Mouse (Mus musculus) heart, adult 2 months (tissue): ENCODE measurements around the gene Trim13. TPM values are rescaled to one million over a fixed set of nuclear protein-coding genes. Genes with fewer than 3 reads are reported as not detected.
"Not testable (repeated sequence)": the region's sequence is repeated elsewhere in the genome, so short reads cannot be mapped to it uniquely, and the experiment has no call there.

Experiments
- DNase-seq, 2 experiments: peaks; one replicate each; pipeline ENCODE4 v3.0.0; 2021
- H3K27ac ChIP-seq: fragments of 200-600 bp; 2 replicates; pipeline ENCODE4 v1.8.1; 2022
- H3K27me3 ChIP-seq: fragments of 200-500 bp; 2 replicates; pipeline ENCODE4 v1.6.1; 2012; ENCODE audit warnings: mild to moderate bottlenecking, low read length, inconsistent platforms, mixed read lengths; ENCODE audit not compliant: control insufficient read depth, insufficient read depth
- H3K36me3 ChIP-seq: fragments of 200-500 bp; 2 replicates; pipeline ENCODE4 v1.6.1; 2012; ENCODE audit warnings: low read length, inconsistent platforms; ENCODE audit not compliant: control insufficient read depth, insufficient read depth
- H3K4me1 ChIP-seq: fragments of 200-500 bp; 2 replicates; pipeline ENCODE4 v1.6.1; 2011; ENCODE audit warnings: low read length; ENCODE audit not compliant: control insufficient read depth, insufficient read depth
- H3K4me3 ChIP-seq: fragments of 200-600 bp; 2 replicates; pipeline ENCODE4 v1.8.1; 2022
- H3K79me2 ChIP-seq: fragments of 200-500 bp; replicated peaks from 2 replicates; pipeline ENCODE4 v1.6.1; 2012; ENCODE audit warnings: mild to moderate bottlenecking, inconsistent platforms, low read length, moderate library complexity, mixed read lengths; ENCODE audit not compliant: control insufficient read depth, insufficient read depth
- H3K9ac ChIP-seq: fragments of 200-500 bp; 2 replicates; pipeline ENCODE4 v1.6.1; 2012; ENCODE audit warnings: low read depth, mild to moderate bottlenecking, control low read depth, inconsistent platforms, low read length, mixed read lengths
- CTCF ChIP-seq: fragments of 200-600 bp; IDR thresholded peaks from 2 replicates; pipeline ENCODE4 v1.8.1; 2022; ENCODE audit warnings: antibody characterized with exemption, mild to moderate bottlenecking, moderate library complexity
- EP300 ChIP-seq: fragments of 200-500 bp; IDR thresholded peaks from 2 replicates; pipeline ENCODE4 v1.6.1; 2011; ENCODE audit warnings: low read depth, low read length, control low read depth; ENCODE audit not compliant: insufficient read depth
- POLR2A ChIP-seq: fragments of 200-500 bp; IDR thresholded peaks from 2 replicates; pipeline ENCODE4 v1.6.1; 2011; ENCODE audit warnings: mild to moderate bottlenecking, low read depth, low read length, control low read depth; ENCODE audit not compliant: insufficient read depth
- WGBS: fragments of 180-500 bp; shearing (Covaris S2); methylation state at CpG from one replicate; pipeline ENCODE4 v1.1.7; 2018; 5-methylcytosine and 5-hydroxymethylcytosine counted together
- intact Hi-C: fragments of 180-260 bp; cut with DNase I; formaldehyde crosslinking; loops from one replicate; pipeline ENCODE4 v1.15.1; 2025
- polyA plus RNA-seq: library from polyadenylated mRNA; depleted of rRNA; stranded (reverse); fragments of >200 nt; gene quantifications from 2 replicates; pipeline ENCODE4 v1.2.3, GENCODE M21; 2012
- total RNA-seq, 2 experiments: library from RNA; stranded (reverse); gene quantifications; 2 replicates each; pipeline ENCODE4 v1.2.3; 2021

Gene Trim13
- total and polyA plus RNA-seq, 3 experiments = 4.8 to 7.5 (median 6.6) TPM

- H3K36me3 ChIP-seq = peaks cover 10% of the 10 kb centered on the region
Measured at GRCm38 (mm10) chr14:61603069-61603755, 5.2 kb downstream of the Trim13 start.

DNA sequence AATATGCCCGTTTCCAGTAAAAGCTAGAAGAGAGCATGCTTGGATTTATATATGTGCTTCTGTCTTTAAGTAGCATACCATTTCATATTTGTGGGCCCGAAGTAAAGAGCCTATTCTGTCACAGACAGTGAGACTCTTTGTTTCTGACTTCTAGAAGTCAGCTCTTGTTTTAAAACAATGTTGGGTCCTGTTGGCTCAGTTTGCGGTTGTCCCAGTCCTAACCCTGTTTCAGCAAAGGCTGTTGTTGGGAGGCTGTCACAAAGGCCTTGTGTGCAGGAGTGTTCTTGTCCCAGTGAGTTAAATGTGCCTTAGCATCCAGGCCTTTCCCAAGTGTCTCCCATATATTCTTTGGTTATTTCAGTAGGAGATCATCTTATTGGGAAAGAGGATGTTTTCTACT, 6.0 kb downstream of the Trim13 start:
- no peaks in the 10 kb centered on the region for H3K79me2 ChIP-seq
- H3K4me1 ChIP-seq = peaks cover 4% of the 10 kb centered on the region
- no peaks in the 10 kb centered on the region for H3K27me3 ChIP-seq
- intact Hi-C loops = loop anchor here (5.0 kb wide), 1 partner anchor 78 kb away; no protein-coding TSS in a partner anchor
- no peak for DNase-seq
- no peak overlapping the region for H3K4me3 ChIP-seq
- no peak overlapping the region for H3K27ac ChIP-seq
- WGBS = 93% methylated on average over 3 of the region's 3 CpGs
- H3K36me3 ChIP-seq = peaks cover 10% of the 10 kb centered on the region
- H3K9ac ChIP-seq = no peak overlapping the region
- TF ChIP-seq POLR2A (no peak), EP300 (no peak), CTCF (no peak)

More at GRCm38 (mm10) chr14:61603069-61603755, 5.2 kb downstream of the Trim13 start:
- Histone ChIP-seq H3K27me3 (no peaks in the 10 kb centered on the region), H3K9ac (no peak overlapping the region), H3K4me3 (no peak overlapping the region), H3K79me2 (no peaks in the 10 kb centered on the region), H3K27ac (no peak overlapping the region), H3K4me1 (peaks cover 4% of the 10 kb centered on the region)
- TF ChIP-seq POLR2A (no peak), CTCF (no peak)
- 79% methylated on average over 8 of the region's 8 CpGs for WGBS
- DNase-seq = no peak
- intact Hi-C loops = loop anchor here (5.0 kb wide), 1 partner anchor 79 kb away; no protein-coding TSS in a partner anchor

DNA sequence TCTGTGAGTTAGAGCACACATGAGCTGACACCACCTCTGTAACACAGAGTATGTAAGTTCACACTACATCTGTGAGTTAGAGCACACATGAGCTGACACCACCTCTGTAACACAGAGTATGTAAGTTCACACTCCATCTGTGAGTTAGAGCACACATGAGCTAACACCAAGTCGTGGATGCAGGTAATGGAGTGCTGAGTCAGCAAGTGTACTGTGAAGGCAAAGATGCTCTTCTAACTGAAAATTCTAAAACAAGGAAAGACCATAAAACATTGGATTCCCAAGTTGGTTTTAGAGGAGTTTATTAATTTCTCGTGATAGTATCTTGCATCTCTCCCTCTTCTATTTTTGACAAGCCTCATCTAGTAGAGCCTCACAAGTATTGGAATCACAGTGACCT, 8.0 kb downstream of the Trim13 start:
- H3K9ac ChIP-seq, DNase-seq, H3K79me2 ChIP-seq, H3K4me1 ChIP-seq, H3K27me3 ChIP-seq, H3K4me3 ChIP-seq, intact Hi-C loops, H3K27ac ChIP-seq, H3K36me3 ChIP-seq: not testable (repeated sequence)
- 84% methylated on average over 2 of the region's 2 CpGs for WGBS

GRCm38 (mm10) chr14:61607157-61607556, 9.1 kb downstream of the Trim13 start, which contains the start of gene Kcnrg:
TSS of gene Kcnrg (plus strand) at chr14:61607457.
- WGBS = 87% methylated on average over 3 of the region's 3 CpGs
- no peaks in the 10 kb centered on the region for H3K4me1 ChIP-seq
- no peaks in the 10 kb centered on the region for H3K79me2 ChIP-seq
- intact Hi-C loops = no loop called here
- DNase-seq = no peak
- no peak within 1 kb of the TSS for H3K9ac ChIP-seq
- no peak within 1 kb of the TSS for H3K27ac ChIP-seq
- H3K27me3 ChIP-seq = no peaks in the 10 kb centered on the region
- no peak for TF ChIP-seq EP300
- TF ChIP-seq CTCF = no peak
- no peak for TF ChIP-seq POLR2A
- peaks cover 2% of the 10 kb centered on the region for H3K36me3 ChIP-seq
- H3K4me3 ChIP-seq = no peak within 1 kb of the TSS

GRCm38 (mm10) chr14:61611766-61612165, 13.7 kb downstream of the Trim13 start:
- H3K4me1 ChIP-seq = no peaks in the 10 kb centered on the region
- TF ChIP-seq CTCF = no peak
- no peak for TF ChIP-seq POLR2A
- TF ChIP-seq EP300 = no peak
- WGBS = 94% methylated on average over 5 of the region's 5 CpGs

GRCm38 (mm10) chr14:61613319-61613718, 15.3 kb downstream of the Trim13 start:
- no peak for TF ChIP-seq CTCF
- TF ChIP-seq EP300 = no peak
- Histone ChIP-seq H3K27me3 (no peaks in the 10 kb centered on the region), H3K36me3 (no peaks in the 10 kb centered on the region), H3K79me2 (no peaks in the 10 kb centered on the region), H3K27ac (no peak overlapping the region), H3K9ac (no peak overlapping the region), H3K4me1 (no peaks in the 10 kb centered on the region), H3K4me3 (no peak overlapping the region)
- intact Hi-C loops = no loop called here
- WGBS = 95% methylated on average over 2 of the region's 2 CpGs
- DNase-seq = no peak

More at GRCm38 (mm10) chr14:61611766-61612165, 13.7 kb downstream of the Trim13 start:
- Histone ChIP-seq H3K27me3 (no peaks in the 10 kb centered on the region), H3K9ac (no peak overlapping the region), H3K36me3 (no peaks in the 10 kb centered on the region), H3K79me2 (no peaks in the 10 kb centered on the region), H3K4me3 (no peak overlapping the region), H3K27ac (no peak overlapping the region)
- no peak for DNase-seq
- intact Hi-C loops = no loop called here
